Mouse (Mus musculus): ENCODE measurements around the gene Pank4.

Pank4 gene

GRCm38 (mm10) chr4:154957289-154957993 lies 6.5 kb upstream of the Pank4 start:
- no peak for TF ChIP-seq GATA4 (IDR thresholded peaks at IDR 0.05; ENCODE audit: insufficient replicate concordance, low read length)

GRCm38 (mm10) chr4:154958171-154958570 lies 5.8 kb upstream of the Pank4 start:
- no peak for TF ChIP-seq GATA4 (IDR thresholded peaks at IDR 0.05; ENCODE audit: insufficient replicate concordance, low read length)

GRCm38 (mm10) chr4:154958621-154959020 lies 5.3 kb upstream of the Pank4 start:
- no peak for TF ChIP-seq GATA4 (IDR thresholded peaks at IDR 0.05; ENCODE audit: insufficient replicate concordance, low read length)

- TF ChIP-seq GATA4 (IDR thresholded peaks at IDR 0.05; ENCODE audit: insufficient replicate concordance, low read length) = no peak
These were observed 3.8 kb upstream of the Pank4 start for GRCm38 (mm10) chr4:154960021-154960689.

GRCm38 (mm10) chr4:154960690-154961225 lies 3.2 kb upstream of the Pank4 start, which contains the start of gene Hes5:
Gene Hes5, plus strand, starts transcription at chr4:154960923.
- TF ChIP-seq GATA4 (IDR thresholded peaks at IDR 0.05; ENCODE audit: insufficient replicate concordance, low read length) = no peak

GRCm38 (mm10) chr4:154961226-154961738 lies 2.6 kb upstream of the Pank4 start:
- TF ChIP-seq GATA4 (IDR thresholded peaks at IDR 0.05; ENCODE audit: insufficient replicate concordance, low read length) = no peak

GRCm38 (mm10) chr4:154961911-154962310 lies 2.0 kb upstream of the Pank4 start:
- TF ChIP-seq GATA4 (IDR thresholded peaks at IDR 0.05; ENCODE audit: insufficient replicate concordance, low read length) = no peak

- no peak for TF ChIP-seq GATA4 (IDR thresholded peaks at IDR 0.05; ENCODE audit: insufficient replicate concordance, low read length)
These were observed 1.2 kb upstream of the Pank4 start for GRCm38 (mm10) chr4:154962683-154963082.

- no peak for TF ChIP-seq GATA4 (IDR thresholded peaks at IDR 0.05; ENCODE audit: insufficient replicate concordance, low read length)
These were observed 610 bp upstream of the Pank4 start for GRCm38 (mm10) chr4:154963190-154963836.

- TF ChIP-seq GATA4 (IDR thresholded peaks at IDR 0.05; ENCODE audit: insufficient replicate concordance, low read length) = no peak
These were observed 785 bp downstream of the Pank4 start for GRCm38 (mm10) chr4:154964581-154965235.

- TF ChIP-seq GATA4 (IDR thresholded peaks at IDR 0.05; ENCODE audit: insufficient replicate concordance, low read length) = no peak
These were observed 1.9 kb downstream of the Pank4 start for GRCm38 (mm10) chr4:154965856-154966255.

- TF ChIP-seq GATA4 (IDR thresholded peaks at IDR 0.05; ENCODE audit: insufficient replicate concordance, low read length) = no peak
These were observed 3.2 kb downstream of the Pank4 start for GRCm38 (mm10) chr4:154967173-154967572.

GRCm38 (mm10) chr4:154972546-154972945 lies 8.6 kb downstream of the Pank4 start:
- TF ChIP-seq GATA4 (IDR thresholded peaks at IDR 0.05; ENCODE audit: insufficient replicate concordance, low read length) = no peak

- no peak for TF ChIP-seq GATA4 (IDR thresholded peaks at IDR 0.05; ENCODE audit: insufficient replicate concordance, low read length)
These were observed 10.3 kb downstream of the Pank4 start for GRCm38 (mm10) chr4:154974163-154974611.

- no peak for TF ChIP-seq GATA4 (IDR thresholded peaks at IDR 0.05; ENCODE audit: insufficient replicate concordance, low read length)
These were observed 16.2 kb downstream of the Pank4 start for GRCm38 (mm10) chr4:154980110-154980509.

Measured in liver, adult (tissue).